Mouse (Mus musculus) small intestine, adult 2 months (tissue): Measurements from ENCODE around the gene Wsb2.

Experiments
- CTCF ChIP-seq: fragments of 200-500 bp; IDR thresholded peaks from 2 replicates; pipeline ENCODE4 v1.5.1; 2012; ENCODE audit warnings: low read depth, mild to moderate bottlenecking, control low read depth, inconsistent platforms, low read length, moderate library complexity, mixed read lengths; ENCODE audit not compliant: insufficient replicate concordance, insufficient read length; ENCODE audit errors: extremely low read depth
- POLR2A ChIP-seq: fragments of 200-500 bp; IDR thresholded peaks from 2 replicates; pipeline ENCODE4 v1.6.1; 2012; ENCODE audit warnings: low read depth, mild to moderate bottlenecking, control low read depth, inconsistent platforms, low read length, moderate library complexity

DNA sequence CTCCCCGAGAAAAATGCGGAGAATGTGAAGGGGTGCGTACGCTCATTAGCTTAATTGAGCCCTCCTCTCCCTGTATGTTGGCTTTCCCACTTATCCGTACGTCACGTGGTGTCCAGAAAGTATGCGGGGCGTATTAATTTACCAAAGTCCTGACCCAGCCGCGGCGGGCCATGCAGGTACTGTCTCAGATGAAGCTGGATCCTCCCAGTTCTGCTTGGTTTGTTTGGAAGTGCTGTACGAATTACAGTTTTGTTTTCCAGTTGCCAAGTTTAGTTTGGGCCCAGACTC lies 3.1 kb downstream of the Wsb2 start:
- TF ChIP-seq POLR2A (no peak), CTCF (no peak)
